Mouse (Mus musculus) limb, embryonic 15.5 days (tissue): ENCODE measurements around the gene Sh3pxd2a. TPM values are rescaled to one million over a fixed set of nuclear protein-coding genes. Genes with fewer than 3 reads are reported as not detected.

Source experiments
- ATAC-seq: fragments of 200-750 bp; cut with Nextera tagmentation; 2 replicates; pipeline ENCODE4 v1.8.0; 2017; ENCODE audit warnings: low read depth, moderate TSS enrichment; ENCODE audit not compliant: insufficient number of reproducible peaks, low FRiP score, low TSS enrichment
- H3K27ac ChIP-seq: fragments of 300-500 bp; sonication (generic); 2 replicates; pipeline ENCODE4 v1.5.1; 2015; ENCODE audit warnings: moderate library complexity, mild to moderate bottlenecking, inconsistent platforms
- H3K27me3 ChIP-seq: fragments of 300-500 bp; sonication (generic); 2 replicates; pipeline ENCODE4 v1.6.1; 2015; ENCODE audit warnings: inconsistent platforms
- H3K36me3 ChIP-seq: fragments of 300-500 bp; sonication (generic); 2 replicates; pipeline ENCODE4 v1.6.1; 2015; ENCODE audit warnings: inconsistent platforms
- H3K4me1 ChIP-seq: fragments of 300-500 bp; sonication (generic); 2 replicates; pipeline ENCODE4 v1.6.1; 2015; ENCODE audit warnings: inconsistent platforms
- H3K4me2 ChIP-seq: fragments of 300-500 bp; sonication (generic); 2 replicates; pipeline ENCODE4 v1.6.1; 2015; ENCODE audit warnings: mild to moderate bottlenecking, inconsistent platforms
- H3K4me3 ChIP-seq: fragments of 300-500 bp; sonication (generic); 2 replicates; pipeline ENCODE4 v1.5.1; 2015; ENCODE audit warnings: mild to moderate bottlenecking, inconsistent platforms
- H3K9ac ChIP-seq: fragments of 300-500 bp; sonication (generic); 2 replicates; pipeline ENCODE4 v1.6.1; 2015; ENCODE audit warnings: inconsistent platforms
- H3K9me3 ChIP-seq: fragments of 300-500 bp; sonication (generic); 2 replicates; pipeline ENCODE4 v1.6.1; 2016; ENCODE audit warnings: inconsistent platforms
- WGBS: fragments of 180-500 bp; shearing (Covaris S2); methylation state at CpG from one replicate; pipeline ENCODE4 v1.1.7; 2015; 5-methylcytosine and 5-hydroxymethylcytosine counted together
- polyA plus RNA-seq: library from polyadenylated mRNA; unstranded; fragments of >200 nt; fragmentation: Nextera tagmentation; extraction: Ambion mirVana; gene quantifications from 2 replicates; pipeline ENCODE4 v1.2.1, GENCODE M21; 2015

Sh3pxd2a gene
- polyA plus RNA-seq, 1 experiment from 2014 or later, result 12.4 TPM

DNA sequence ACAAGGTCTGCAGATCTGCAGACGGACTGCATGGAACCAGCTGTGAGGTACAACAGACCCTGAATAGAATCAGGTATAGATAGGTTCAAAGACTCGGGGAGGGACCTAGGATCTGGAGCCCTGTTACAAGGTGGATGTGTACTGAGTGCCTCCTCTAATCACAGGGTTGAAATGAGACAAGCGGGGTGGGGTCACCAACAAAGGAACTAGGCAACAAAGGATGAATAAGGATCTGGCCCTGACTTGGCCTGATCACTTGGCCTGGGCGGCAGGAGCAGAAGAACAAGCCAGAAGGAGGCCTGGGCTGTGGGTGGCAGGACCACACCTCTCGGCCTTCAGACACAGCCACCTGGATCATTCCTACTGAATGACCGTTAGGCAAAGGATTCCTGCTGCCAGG is 178.6 kb downstream of the Sh3pxd2a start:
- Histone ChIP-seq H3K27ac (no peak overlapping the region), H3K4me2 (no peak overlapping the region), H3K4me3 (no peak overlapping the region), H3K9me3 (no peaks in the 10 kb centered on the region), H3K36me3 (peaks cover 95% of the 10 kb centered on the region), H3K9ac (no peak overlapping the region), H3K4me1 (peaks cover 24% of the 10 kb centered on the region), H3K27me3 (no peaks in the 10 kb centered on the region)
- 90% methylated on average over 6 of the region's 6 CpGs for WGBS
- ATAC-seq, result no peak

DNA sequence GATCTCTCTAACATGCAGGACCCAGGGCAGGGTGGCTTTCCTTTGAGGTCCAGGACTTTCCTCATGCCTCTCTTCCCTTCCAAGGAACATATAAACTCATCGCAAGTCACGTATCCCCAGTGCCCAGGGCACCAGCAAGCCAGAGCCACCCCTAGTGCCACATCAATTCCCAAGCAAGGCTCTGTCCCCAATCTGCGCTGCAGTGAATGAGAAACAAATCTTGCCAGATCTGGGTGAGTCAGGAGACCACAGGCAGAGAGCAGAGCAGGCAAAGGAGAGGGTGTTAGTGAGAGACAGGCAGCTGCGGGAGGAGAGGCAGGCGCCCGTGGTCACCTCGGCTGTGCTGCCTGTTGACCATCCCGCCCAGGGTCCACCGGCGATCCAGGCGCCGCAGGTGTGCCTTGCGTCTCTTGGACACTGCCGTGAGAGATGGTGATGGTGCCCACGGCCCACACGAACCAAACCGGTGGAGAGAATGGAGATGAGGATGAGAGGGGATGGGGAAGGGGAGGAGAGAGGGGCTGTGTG is 181.4 kb downstream of the Sh3pxd2a start:
- H3K4me2 ChIP-seq, result no peak overlapping the region
- no peak overlapping the region for H3K9ac ChIP-seq
- 95% methylated on average over 17 of the region's 17 CpGs for WGBS
- peaks cover 87% of the 10 kb centered on the region for H3K36me3 ChIP-seq
- no peak for ATAC-seq
- H3K4me1 ChIP-seq, result peaks cover 46% of the 10 kb centered on the region
- H3K27me3 ChIP-seq, result no peaks in the 10 kb centered on the region
- peak overlapping the region; percentile 89; the same call in 1 of the 2 replicates for H3K27ac ChIP-seq
- H3K9me3 ChIP-seq, result no peaks in the 10 kb centered on the region
- no peak overlapping the region for H3K4me3 ChIP-seq

DNA sequence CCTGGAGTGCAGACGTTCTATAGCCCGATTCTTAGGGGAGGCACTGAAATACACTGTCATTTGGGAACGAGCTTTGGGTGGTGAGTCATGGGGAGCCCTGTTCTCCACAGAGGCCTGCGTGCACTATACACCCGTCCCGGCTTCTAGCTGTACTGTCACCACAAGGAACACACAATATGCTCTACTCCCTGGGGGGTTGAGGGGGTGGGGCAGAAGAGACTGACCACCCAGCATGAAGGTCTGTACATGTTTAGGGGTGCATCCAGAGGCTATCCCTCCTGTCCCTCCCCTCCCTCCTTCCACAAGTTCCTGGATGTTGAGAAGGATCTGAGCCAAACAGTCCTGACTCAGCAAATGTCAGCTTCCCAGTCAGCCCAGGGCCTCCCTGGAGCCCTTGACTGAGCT is 182.1 kb downstream of the Sh3pxd2a start:
- Histone ChIP-seq H3K27me3 (no peaks in the 10 kb centered on the region), H3K9me3 (no peaks in the 10 kb centered on the region), H3K4me1 (peaks cover 47% of the 10 kb centered on the region), H3K27ac (peak overlapping the region; percentile 89; the same call in 1 of the 2 replicates), H3K4me2 (no peak overlapping the region), H3K9ac (no peak overlapping the region), H3K4me3 (no peak overlapping the region), H3K36me3 (peaks cover 89% of the 10 kb centered on the region)
- WGBS, result 71% methylated on average over 6 of the region's 6 CpGs
- no peak for ATAC-seq

DNA sequence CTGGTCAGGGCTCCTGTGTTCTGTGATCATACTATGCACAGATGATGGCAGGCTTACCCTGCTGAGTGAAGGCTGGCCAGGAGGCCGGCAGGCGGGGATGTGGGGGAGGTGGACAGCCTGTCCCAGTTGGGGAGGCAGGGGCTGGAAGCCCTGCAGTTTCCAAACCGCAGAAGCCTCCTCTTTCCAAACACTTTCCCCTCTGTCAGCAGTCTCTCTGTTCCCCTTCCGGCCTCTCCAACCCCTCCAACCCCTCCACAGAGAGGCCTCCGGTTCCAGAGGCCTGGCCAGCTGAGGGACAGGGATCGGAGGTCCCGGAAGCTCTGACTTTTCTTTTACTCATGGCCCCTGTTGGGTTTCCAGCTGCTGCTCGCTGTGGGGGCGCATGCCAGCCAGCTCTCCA is 183.3 kb downstream of the Sh3pxd2a start:
- no peak overlapping the region for H3K4me3 ChIP-seq
- 69% methylated on average over 9 of the region's 9 CpGs for WGBS
- H3K27me3 ChIP-seq, result no peaks in the 10 kb centered on the region
- H3K9ac ChIP-seq, result no peak overlapping the region
- H3K27ac ChIP-seq, result peak overlapping the region; percentile 89
- H3K4me2 ChIP-seq, result no peak overlapping the region
- 0 out of 2 replicates have a peak, but pooled peaks have one; percentile 16 for ATAC-seq
- H3K9me3 ChIP-seq, result no peaks in the 10 kb centered on the region
- H3K4me1 ChIP-seq, result peaks cover 47% of the 10 kb centered on the region
- H3K36me3 ChIP-seq, result peaks cover 89% of the 10 kb centered on the region

DNA sequence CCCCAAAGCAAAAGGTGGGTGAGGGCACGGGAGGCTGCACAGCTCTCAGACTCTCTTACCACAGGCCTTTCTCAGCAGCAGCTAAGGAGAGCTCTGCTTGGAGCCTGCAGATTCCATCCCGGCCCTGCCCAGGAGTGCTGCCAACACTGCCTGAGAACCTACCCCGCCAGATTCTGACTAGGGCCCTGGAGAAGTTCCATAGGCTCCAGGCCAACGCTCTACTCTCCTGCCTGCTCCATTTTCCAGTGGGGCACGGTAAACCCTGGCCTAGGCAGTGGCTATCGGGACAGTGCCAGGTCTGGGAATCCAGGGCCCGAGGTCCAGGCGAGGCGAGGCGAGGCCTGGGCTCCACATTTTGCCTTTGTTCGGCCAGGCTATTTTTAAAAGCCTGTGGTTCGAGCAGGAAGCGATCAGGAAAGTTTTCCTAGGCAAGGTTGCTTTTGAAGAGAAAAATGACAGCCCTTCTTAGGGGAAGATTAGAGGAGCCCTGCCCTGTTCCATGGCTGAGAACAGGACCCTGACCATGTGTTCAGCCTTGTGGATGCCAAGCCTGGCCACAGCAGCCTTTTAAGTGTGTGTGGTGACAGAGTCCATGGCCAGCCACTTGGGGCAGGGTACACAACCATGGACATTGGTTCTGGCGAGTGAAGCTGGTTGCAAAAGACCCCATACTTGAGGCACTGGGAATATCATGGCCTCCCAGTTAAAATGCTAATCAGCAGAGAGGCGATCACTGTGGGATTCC is 184.2 kb downstream of the Sh3pxd2a start:
- Histone ChIP-seq H3K27ac (peak overlapping the region; percentile 89), H3K4me3 (no peak overlapping the region), H3K4me2 (no peak overlapping the region; the same call in 1 of the 2 replicates), H3K9me3 (no peaks in the 10 kb centered on the region), H3K4me1 (peaks cover 47% of the 10 kb centered on the region), H3K36me3 (peaks cover 88% of the 10 kb centered on the region), H3K9ac (no peak overlapping the region), H3K27me3 (no peaks in the 10 kb centered on the region)
- WGBS, result 53% methylated on average over 15 of the region's 15 CpGs
- ATAC-seq, result peak; percentile 65

DNA sequence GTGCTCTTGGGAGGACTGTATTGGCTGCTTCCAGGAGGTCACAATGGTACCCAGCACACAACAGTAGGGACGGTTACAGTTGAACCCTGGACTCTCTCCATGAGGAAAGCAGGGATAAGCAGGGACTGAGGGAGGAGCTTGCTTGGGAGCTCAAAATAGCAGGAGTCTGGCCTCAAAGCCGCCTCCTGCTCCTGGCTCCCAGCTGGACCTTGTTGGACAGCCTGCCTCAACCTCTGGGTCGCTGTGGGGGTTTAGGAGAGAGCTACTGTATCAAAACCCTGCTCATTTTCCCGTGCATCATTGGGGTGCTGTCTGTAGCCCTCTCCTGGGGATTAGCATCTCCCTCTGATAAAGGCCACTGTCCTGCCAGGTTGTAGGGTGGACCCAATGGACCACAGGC is 184.8 kb downstream of the Sh3pxd2a start:
- ATAC-seq, result no peak
- Histone ChIP-seq H3K4me3 (no peak overlapping the region), H3K9ac (no peak overlapping the region), H3K4me1 (peaks cover 47% of the 10 kb centered on the region), H3K27me3 (no peaks in the 10 kb centered on the region), H3K9me3 (no peaks in the 10 kb centered on the region), H3K27ac (peak overlapping the region; percentile 89), H3K36me3 (peaks cover 89% of the 10 kb centered on the region), H3K4me2 (no peak overlapping the region; the same call in 1 of the 2 replicates)
- WGBS, result 73% methylated on average over 4 of the region's 4 CpGs

DNA sequence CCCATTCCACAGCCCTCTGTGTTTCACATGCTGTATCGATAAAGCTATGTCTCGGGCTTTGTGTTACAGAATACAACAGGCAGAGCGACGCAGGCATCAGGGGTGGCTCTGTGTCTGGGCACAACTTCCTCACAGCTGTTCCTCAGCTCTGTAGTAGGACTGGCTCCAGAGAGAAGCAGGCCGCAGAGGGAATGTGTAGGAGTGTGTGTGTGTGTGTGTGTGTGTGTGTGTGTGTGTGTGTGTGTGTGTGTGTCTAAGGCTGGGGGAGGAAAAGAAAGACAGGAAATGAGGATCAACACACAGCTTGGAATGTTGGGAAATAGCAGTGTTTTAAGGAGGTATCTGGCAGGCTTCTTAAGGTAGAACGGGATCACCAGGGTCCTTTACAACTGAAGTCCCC is 187.5 kb downstream of the Sh3pxd2a start:
- Histone ChIP-seq H3K4me1 (peaks cover 37% of the 10 kb centered on the region), H3K27ac (0 out of 2 replicates have a peak overlapping the region, but pooled peaks have one; percentile 24), H3K9ac (no peak overlapping the region), H3K4me3 (no peak overlapping the region), H3K9me3 (no peaks in the 10 kb centered on the region), H3K27me3 (no peaks in the 10 kb centered on the region), H3K4me2 (no peak overlapping the region), H3K36me3 (peaks cover 90% of the 10 kb centered on the region)
- WGBS, result 72% methylated on average over 6 of the region's 6 CpGs
- ATAC-seq, result no peak

DNA sequence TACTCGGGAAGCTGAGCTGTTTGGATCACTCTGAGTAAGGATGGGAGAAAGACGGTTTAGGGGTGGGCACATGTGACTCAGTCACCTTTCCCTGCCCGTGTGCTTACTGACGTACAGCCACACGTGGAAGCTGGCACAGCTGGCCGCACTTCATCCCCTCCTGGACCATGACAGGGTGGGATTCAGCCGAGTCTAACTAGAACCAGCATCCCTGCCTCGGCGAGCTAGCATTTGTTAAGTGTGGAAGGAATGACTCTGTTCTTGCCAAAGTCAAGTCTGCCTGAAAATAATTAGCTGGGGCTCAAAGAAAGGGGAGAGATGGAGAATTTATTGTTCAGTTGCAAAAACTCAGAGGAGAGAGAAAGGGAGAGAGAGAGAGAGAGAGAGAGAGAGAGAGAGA is 193.7 kb downstream of the Sh3pxd2a start:
- Histone ChIP-seq H3K36me3 (peaks cover 99% of the 10 kb centered on the region), H3K9me3 (no peaks in the 10 kb centered on the region), H3K27me3 (no peaks in the 10 kb centered on the region), H3K4me2 (no peak overlapping the region), H3K9ac (no peak overlapping the region), H3K4me3 (no peak overlapping the region), H3K27ac (peak overlapping the region; percentile 68), H3K4me1 (peaks cover 15% of the 10 kb centered on the region; the same call in 1 of the 2 replicates)
- ATAC-seq, result no peak
- 58% methylated on average over 9 of the region's 9 CpGs for WGBS

DNA sequence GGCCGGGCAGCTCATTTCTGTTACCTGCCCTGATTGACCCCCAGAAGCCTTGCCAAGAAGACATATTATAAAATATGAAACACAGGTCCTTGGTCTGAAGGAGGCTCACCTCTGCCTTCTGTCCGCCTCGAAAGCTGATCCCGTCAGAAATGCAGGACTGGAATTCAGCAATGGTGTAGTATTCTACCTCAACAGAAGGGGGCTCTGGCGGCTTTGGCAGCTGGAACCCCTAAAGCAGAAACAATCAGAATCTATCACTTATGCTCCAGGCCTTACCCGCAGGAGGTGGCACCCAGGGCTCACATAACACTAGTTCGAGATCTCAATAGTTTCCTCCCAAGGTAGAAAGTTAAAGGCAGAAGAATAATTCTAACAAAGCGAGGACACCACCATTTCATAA is 194.5 kb downstream of the Sh3pxd2a start:
- Histone ChIP-seq H3K9ac (no peak overlapping the region), H3K9me3 (no peaks in the 10 kb centered on the region), H3K36me3 (peaks cover 96% of the 10 kb centered on the region), H3K27ac (no peak overlapping the region), H3K4me3 (no peak overlapping the region), H3K4me2 (no peak overlapping the region), H3K27me3 (no peaks in the 10 kb centered on the region), H3K4me1 (peaks cover 15% of the 10 kb centered on the region; the same call in 1 of the 2 replicates)
- 54% methylated on average over 8 of the region's 8 CpGs for WGBS
- no peak for ATAC-seq

DNA sequence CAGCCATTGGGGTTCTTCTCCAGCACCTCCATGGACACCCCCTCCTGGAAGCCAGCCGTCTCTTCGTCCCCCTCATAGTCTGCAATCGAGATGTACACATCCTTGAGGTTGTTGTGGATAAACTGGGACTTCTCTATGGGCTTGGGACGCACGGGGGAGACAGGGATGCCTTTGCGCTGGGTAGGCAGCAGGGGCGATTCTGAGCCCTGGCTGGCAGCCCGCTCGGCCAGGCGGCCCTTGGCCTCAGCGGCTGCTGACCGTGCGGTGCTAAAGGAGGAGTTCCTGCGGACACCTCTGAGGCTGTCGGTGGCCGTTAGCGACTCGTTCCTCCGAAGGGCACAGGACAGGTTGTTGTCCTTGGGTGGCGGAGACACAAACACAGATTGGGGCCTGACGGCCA is 197.1 kb downstream of the Sh3pxd2a start:
- H3K9ac ChIP-seq, result no peak overlapping the region
- no peak overlapping the region for H3K4me3 ChIP-seq
- no peak overlapping the region for H3K4me2 ChIP-seq
- H3K4me1 ChIP-seq, result peaks cover 15% of the 10 kb centered on the region; the same call in 1 of the 2 replicates
- ATAC-seq, result no peak
- H3K36me3 ChIP-seq, result peaks cover 85% of the 10 kb centered on the region
- WGBS, result 88% methylated on average over 21 of the region's 21 CpGs
- no peaks in the 10 kb centered on the region for H3K27me3 ChIP-seq
- no peaks in the 10 kb centered on the region for H3K9me3 ChIP-seq
- H3K27ac ChIP-seq, result no peak overlapping the region

DNA sequence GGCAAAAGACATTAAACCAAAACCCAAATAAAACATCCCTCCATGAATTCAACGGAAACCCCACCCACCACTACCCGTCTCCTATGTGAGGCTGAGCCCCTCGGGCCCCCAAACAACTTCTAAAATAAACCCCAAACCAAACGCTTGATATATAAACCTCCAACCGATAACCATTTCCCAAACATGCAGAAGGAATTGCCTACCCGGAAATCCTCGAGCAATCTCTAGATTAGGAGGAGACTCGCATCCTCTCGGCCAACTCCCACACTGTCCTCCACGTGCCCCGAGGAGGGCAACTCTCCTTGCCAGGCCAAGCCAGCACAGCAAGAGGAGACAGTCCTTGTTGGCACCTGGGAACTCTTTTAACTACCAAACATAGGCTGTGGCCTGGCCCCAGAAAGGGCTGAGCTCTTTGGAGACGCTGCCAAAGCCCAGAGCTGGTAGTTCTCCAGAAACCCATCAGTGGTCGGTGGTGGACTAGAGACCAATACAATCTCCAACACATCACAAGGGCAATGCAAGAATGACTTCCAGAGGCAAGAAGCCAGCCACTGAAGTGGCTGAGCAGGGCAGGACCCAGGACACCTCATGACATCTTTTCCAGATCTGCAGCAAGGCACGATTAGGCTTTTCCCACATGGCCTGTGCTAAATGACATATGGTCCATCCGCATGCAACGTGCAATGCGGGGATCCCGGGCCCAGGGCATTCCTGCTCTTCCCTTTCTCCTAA is 198.0 kb downstream of the Sh3pxd2a start:
- Histone ChIP-seq H3K36me3 (peaks cover 80% of the 10 kb centered on the region), H3K9me3 (no peaks in the 10 kb centered on the region)
- 85% methylated on average over 18 of the region's 18 CpGs for WGBS

More for the DNA sequence above, 198.0 kb downstream of the Sh3pxd2a start:
- Histone ChIP-seq H3K27me3 (no peaks in the 10 kb centered on the region), H3K4me2 (no peak overlapping the region), H3K4me1 (peaks cover 9% of the 10 kb centered on the region; the same call in 1 of the 2 replicates), H3K4me3 (no peak overlapping the region), H3K27ac (no peak overlapping the region), H3K9ac (no peak overlapping the region)
- ATAC-seq, result no peak
